Mouse (Mus musculus) thymus, adult 2 months (tissue): Measurements from ENCODE around the gene Pld2. TPM values are rescaled to one million over a fixed set of nuclear protein-coding genes. Genes with fewer than 3 reads are reported as not detected.

Source experiments
- DNase-seq: peaks from one replicate; pipeline ENCODE4 v3.0.0; 2021
- H3K27ac ChIP-seq: fragments of 200-500 bp; 2 replicates; pipeline ENCODE4 v1.5.1; 2012; ENCODE audit warnings: low read length, control low read depth; ENCODE audit not compliant: control insufficient read depth, insufficient read depth
- H3K27me3 ChIP-seq: fragments of 200-500 bp; 2 replicates; pipeline ENCODE4 v1.6.1; 2012; ENCODE audit warnings: mild to moderate bottlenecking, low read length, moderate library complexity, mixed read lengths; ENCODE audit not compliant: control insufficient read depth, insufficient read depth
- H3K36me3 ChIP-seq: fragments of 200-500 bp; 2 replicates; pipeline ENCODE4 v1.6.1; 2012; ENCODE audit warnings: mild to moderate bottlenecking, low read length, moderate library complexity; ENCODE audit not compliant: control insufficient read depth, insufficient read depth
- H3K4me1 ChIP-seq: fragments of 200-500 bp; replicated peaks from 2 replicates; pipeline ENCODE4 v1.6.1; 2012; ENCODE audit warnings: low read length; ENCODE audit not compliant: control insufficient read depth, insufficient read depth
- H3K4me3 ChIP-seq: fragments of 200-500 bp; 2 replicates; pipeline ENCODE4 v1.5.1; 2012; ENCODE audit warnings: mild to moderate bottlenecking, low read length, control low read depth, moderate library complexity; ENCODE audit not compliant: control insufficient read depth, insufficient read depth
- CTCF ChIP-seq: fragments of 200-500 bp; IDR thresholded peaks from 2 replicates; pipeline ENCODE4 v1.5.1; 2012; ENCODE audit warnings: mild to moderate bottlenecking, control low read depth, low read length, moderate library complexity, borderline replicate concordance; ENCODE audit not compliant: control insufficient read depth, poor library complexity, insufficient read depth; ENCODE audit errors: extremely low read depth
- POLR2A ChIP-seq: fragments of 200-500 bp; IDR thresholded peaks from 2 replicates; pipeline ENCODE4 v1.6.1; 2012; ENCODE audit warnings: mild to moderate bottlenecking, low read length, control low read depth, moderate library complexity; ENCODE audit not compliant: control insufficient read depth, poor library complexity, insufficient read depth; ENCODE audit errors: extremely low read depth
- WGBS: fragments of 180-500 bp; shearing (Covaris S2); methylation state at CpG from one replicate; pipeline ENCODE4 v1.1.7; 2018; 5-methylcytosine and 5-hydroxymethylcytosine counted together
- polyA plus RNA-seq: library from polyadenylated mRNA; depleted of rRNA; stranded (reverse); fragments of >200 nt; gene quantifications from 2 replicates; pipeline ENCODE4 v1.2.3, GENCODE M21; 2012

Gene Pld2
- polyA plus RNA-seq, 1 experiment = 16.1 TPM

DNA sequence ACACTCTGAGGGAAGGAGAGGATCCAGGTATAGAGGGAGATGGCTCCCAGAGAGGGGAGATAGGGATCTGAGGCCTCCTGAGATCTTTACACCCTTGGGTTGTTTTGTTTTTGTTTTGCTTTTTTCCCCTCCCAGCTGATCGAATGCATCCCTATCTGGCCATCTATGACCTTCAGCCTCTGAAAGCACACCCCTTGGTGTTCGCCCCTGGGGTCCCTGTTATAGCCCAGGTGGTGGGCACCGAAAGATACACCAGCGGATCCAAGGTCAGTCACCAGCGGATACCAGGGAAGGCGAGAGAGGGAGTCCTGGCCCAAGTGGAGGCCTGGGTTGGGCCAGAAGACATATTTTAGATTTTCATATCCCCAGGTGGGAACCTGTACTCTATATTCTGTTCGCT is 1.1 kb downstream of the Pld2 start:
- Histone ChIP-seq H3K36me3 (no peaks in the 10 kb centered on the region), H3K4me3 (no peak overlapping the region), H3K27me3 (no peaks in the 10 kb centered on the region; the same call in 1 of the 2 replicates), H3K27ac (no peak overlapping the region), H3K4me1 (peaks cover 4% of the 10 kb centered on the region; the same call in 1 of the 2 replicates)
- WGBS = 89% methylated on average over 7 of the region's 7 CpGs
- no peak for TF ChIP-seq CTCF
- no peak for TF ChIP-seq POLR2A
- DNase-seq = no peak

DNA sequence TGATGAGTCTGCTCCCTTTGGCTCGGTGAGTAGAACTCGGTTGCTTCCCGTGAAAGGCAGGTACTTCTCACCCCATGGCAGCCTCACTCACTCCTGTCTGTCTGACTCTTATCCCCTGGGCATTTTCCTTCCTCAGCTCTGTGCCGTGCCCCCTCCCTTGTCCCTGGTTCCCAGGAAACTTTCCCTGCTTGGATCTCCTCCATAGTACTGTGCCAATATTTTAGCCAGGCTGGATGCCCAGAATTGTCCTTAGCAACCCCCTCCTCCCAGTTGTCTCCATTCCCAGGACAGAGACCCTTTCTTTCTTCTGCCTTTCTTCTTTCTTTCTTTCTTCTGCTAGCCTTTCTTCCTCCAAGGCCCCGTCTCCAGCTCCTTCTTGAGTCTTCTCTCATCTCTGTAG is 1.6 kb downstream of the Pld2 start:
- Histone ChIP-seq H3K4me3 (no peak overlapping the region), H3K4me1 (peaks cover 4% of the 10 kb centered on the region; the same call in 1 of the 2 replicates), H3K36me3 (no peaks in the 10 kb centered on the region), H3K27me3 (no peaks in the 10 kb centered on the region; the same call in 1 of the 2 replicates), H3K27ac (no peak overlapping the region)
- TF ChIP-seq CTCF (no peak), POLR2A (no peak)
- no peak for DNase-seq
- 80% methylated on average over 5 of the region's 5 CpGs for WGBS

DNA sequence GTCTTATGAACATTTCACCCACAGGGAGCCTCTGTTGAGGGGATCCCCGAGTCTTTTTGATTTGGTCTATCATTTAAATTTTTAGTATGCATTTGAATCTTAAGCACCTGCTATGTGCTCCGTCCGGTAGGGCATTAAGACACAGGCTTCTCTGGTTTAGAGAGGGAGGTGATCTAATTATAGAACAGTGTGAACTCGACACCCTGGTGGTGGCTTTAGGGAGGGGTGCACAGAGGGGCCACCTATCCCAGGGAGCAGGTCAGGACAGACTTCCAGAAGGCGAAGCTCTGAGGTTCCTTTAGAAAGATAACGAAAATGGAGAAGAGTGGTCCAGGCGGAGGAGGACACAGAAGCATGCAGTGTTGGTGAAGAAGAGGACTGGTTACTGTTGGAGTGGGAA is 4.6 kb downstream of the Pld2 start:
- Histone ChIP-seq H3K4me1 (0 out of 2 replicates have a peak, but pooled peaks cover 4% of the 10 kb centered on the region), H3K27me3 (no peaks in the 10 kb centered on the region), H3K27ac (no peak overlapping the region), H3K4me3 (no peak overlapping the region), H3K36me3 (no peaks in the 10 kb centered on the region)
- WGBS = 65% methylated on average over 7 of the region's 7 CpGs
- no peak for DNase-seq
- TF ChIP-seq POLR2A (no peak), CTCF (no peak)

DNA sequence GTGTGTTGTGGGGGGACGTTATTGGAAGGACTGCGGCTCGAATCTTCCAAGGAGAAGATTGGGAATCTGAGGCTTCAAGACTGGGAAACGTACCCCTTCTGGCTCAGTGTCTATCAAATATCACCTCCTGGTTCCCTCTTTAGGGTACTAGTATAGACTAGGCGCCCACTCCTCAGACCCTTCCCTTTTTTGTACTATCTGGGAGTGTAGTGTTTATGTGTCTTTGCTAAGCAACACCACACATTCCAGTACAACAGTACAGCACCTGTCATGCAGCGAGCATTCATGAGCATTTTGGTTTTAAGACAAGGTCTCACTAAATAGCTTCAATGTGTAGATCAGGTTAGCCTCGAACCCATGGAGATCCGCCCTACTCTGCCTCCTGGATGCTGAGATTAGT is 11.7 kb downstream of the Pld2 start:
- no peak for DNase-seq
- Histone ChIP-seq H3K36me3 (no peaks in the 10 kb centered on the region), H3K4me1 (no peaks in the 10 kb centered on the region), H3K27me3 (no peaks in the 10 kb centered on the region), H3K27ac (no peak overlapping the region), H3K4me3 (no peak overlapping the region)
- WGBS = 95% methylated on average over 8 of the region's 8 CpGs
- TF ChIP-seq CTCF = no peak
- TF ChIP-seq POLR2A = no peak

DNA sequence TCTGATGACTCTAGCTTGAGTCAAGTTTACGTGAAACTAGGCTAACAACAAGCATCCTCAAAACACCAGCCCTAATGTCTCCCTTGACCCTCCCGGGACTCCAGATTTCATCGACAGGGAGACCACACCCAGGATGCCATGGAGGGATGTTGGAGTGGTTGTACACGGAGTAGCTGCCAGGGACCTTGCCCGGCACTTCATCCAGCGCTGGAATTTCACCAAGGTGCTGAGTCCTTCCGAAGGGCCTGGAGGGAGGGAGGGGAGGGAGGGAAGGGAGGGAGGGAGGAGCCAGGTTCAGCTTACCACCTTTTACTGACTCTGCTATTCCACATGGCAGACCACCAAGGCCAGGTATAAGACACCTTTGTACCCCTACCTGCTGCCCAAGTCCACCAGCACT is 14.1 kb downstream of the Pld2 start:
- WGBS = 85% methylated on average over 7 of the region's 7 CpGs
- no peaks in the 10 kb centered on the region for H3K4me1 ChIP-seq

DNA sequence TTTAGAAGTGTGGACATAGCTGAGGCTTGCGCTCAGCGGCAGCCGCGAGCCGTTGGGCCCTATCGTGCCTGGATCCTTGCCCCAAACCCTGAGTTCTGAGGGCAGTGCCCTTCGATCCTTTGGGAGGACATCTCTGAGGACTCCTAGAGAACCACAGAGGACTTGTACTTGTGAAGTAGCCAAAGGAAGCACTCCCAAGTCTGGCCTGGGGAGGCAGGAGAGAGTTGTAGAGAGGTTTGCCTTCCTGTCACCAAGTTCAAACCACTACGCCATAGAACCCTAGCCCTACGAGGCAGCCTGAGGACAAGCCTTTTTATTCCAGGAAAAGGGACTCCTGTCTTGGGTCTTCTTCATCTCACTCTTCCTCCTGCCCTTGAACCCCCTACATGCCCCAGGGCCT is 17.7 kb downstream of the Pld2 start:
- Histone ChIP-seq H3K36me3 (no peaks in the 10 kb centered on the region), H3K27me3 (no peaks in the 10 kb centered on the region), H3K27ac (no peak overlapping the region), H3K4me3 (no peak overlapping the region), H3K4me1 (peaks cover 4% of the 10 kb centered on the region)
- DNase-seq = no peak
- no peak for TF ChIP-seq CTCF
- no peak for TF ChIP-seq POLR2A
- WGBS = 92% methylated on average over 9 of the region's 9 CpGs

More for the DNA sequence above, 14.1 kb downstream of the Pld2 start:
- H3K27ac ChIP-seq = no peak overlapping the region
- H3K4me3 ChIP-seq = no peak overlapping the region
- TF ChIP-seq POLR2A (no peak), CTCF (no peak)
- H3K27me3 ChIP-seq = no peaks in the 10 kb centered on the region
- H3K36me3 ChIP-seq = no peaks in the 10 kb centered on the region
- no peak for DNase-seq

DNA sequence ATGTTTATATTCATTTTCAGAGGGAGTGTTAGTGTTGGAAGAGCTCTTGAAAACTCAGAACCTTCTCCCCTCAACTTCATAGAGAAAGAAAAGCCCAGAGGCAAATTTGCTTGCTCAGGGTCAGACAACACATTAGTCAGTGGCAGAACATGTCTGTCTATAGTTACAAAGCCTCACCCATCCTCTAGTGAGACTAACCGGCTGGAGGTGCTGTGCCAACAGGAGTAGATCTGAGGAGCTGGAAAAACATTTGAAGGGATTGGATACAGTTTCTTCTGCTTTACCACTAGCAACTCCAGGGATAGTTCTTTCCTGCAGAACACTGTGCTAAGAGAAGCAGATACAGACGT is 22.0 kb downstream of the Pld2 start:
- no peak for DNase-seq
- H3K27me3 ChIP-seq = no peaks in the 10 kb centered on the region
- H3K36me3 ChIP-seq = no peaks in the 10 kb centered on the region
- H3K4me1 ChIP-seq = peaks cover 10% of the 10 kb centered on the region
- H3K4me3 ChIP-seq = no peak overlapping the region
- no peak overlapping the region for H3K27ac ChIP-seq
- 14% methylated on average over 2 of the region's 2 CpGs for WGBS
- TF ChIP-seq CTCF = no peak
- no peak for TF ChIP-seq POLR2A
